Mouse (Mus musculus) T-cell, adult 2 months (primary cell): ENCODE results near the gene Zfp27.
"Not testable (repeated sequence)": the region's sequence is repeated elsewhere in the genome, so short reads cannot be mapped to it uniquely, and the experiment has no call there.

Experiments used
- DNase-seq: peaks from one replicate; pipeline ENCODE4 v3.0.0; 2022; ENCODE audit warnings: low spot score

Gene Zfp27

GRCm38 (mm10) chr7:29890501-29890900, 15.9 kb downstream of the Zfp27 start:
- DNase-seq = no peak

GRCm38 (mm10) chr7:29880916-29881315, 25.5 kb downstream of the Zfp27 start:
- no peak for DNase-seq

GRCm38 (mm10) chr7:29880056-29880455, 26.3 kb downstream of the Zfp27 start:
- no peak for DNase-seq

- DNase-seq = not testable (repeated sequence)
These were observed 28.8 kb downstream of the Zfp27 start for GRCm38 (mm10) chr7:29877561-29877960.

GRCm38 (mm10) chr7:29874256-29874655, 32.1 kb downstream of the Zfp27 start:
- DNase-seq = no peak

- DNase-seq = no peak
These were observed 44.7 kb downstream of the Zfp27 start for GRCm38 (mm10) chr7:29861660-29862059.

GRCm38 (mm10) chr7:29859532-29860517, 46.5 kb downstream of the Zfp27 start, which contains the start of gene Zfp420:
Zfp420 (plus strand) TSS chr7:29859979.
- peak; percentile 89 for DNase-seq

- DNase-seq = peak; percentile 83
These were observed 53.0 kb downstream of the Zfp27 start, which contains the start of gene Zfp940 for GRCm38 (mm10) chr7:29853219-29853842. Zfp940 (minus strand) TSS chr7:29853669.

- DNase-seq = no peak
These were observed 53.5 kb downstream of the Zfp27 start for GRCm38 (mm10) chr7:29852831-29853218.

GRCm38 (mm10) chr7:29844616-29845015, 61.8 kb downstream of the Zfp27 start:
- no peak for DNase-seq
